Mouse (Mus musculus): ENCODE measurements at regions not wholly inside any gene's neighbourhood (a gene's known extent, or its start where the extent isn't known, plus 50 kb on each side); places are given as distances from the start of the nearest gene placed in this dataset.

DNA sequence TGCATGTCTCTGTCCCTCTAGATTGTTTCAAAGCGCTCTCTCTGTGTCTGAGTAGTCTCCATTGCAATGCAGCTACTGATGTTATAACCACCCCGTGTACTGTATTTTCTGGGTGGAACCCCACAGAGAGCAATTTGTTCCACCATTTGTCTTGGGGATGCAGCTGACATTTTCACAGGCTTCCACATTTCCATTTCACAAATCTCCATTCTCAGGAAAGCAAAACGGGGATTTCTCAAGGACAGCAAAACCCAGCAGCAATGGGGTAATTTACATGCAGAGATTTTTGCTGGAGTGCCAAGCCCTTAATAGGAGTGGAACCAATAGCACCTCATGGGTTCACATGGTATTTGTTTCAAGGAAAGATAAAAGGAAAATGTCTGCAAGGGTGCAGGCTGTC lies 412.5 kb upstream of the Rgma start:
- ATAC-seq (replicated peaks; ENCODE audit: insufficient number of reproducible peaks, low FRiP score, low TSS enrichment, poor library complexity, severe bottlenecking): no peak

DNA sequence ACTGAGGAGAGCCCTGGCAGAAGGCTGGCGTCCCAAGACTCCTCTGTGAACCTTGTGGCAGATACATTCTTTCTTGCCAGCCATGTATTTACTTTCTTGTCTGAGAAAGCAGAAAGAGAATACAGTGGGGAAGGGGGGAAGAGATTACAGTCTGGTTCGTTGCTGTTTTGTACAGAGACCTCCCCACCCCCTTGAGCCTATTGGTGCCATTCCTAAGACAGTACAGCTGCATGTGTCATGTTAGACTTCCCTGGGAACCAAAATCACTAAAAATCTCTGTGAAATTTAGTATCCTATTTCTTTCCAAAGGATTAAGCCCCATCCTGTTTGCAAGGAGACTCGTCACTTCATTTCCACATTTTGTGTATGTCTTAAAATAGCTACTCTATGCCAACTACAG lies 411.4 kb upstream of the Rgma start:
- ATAC-seq (replicated peaks; ENCODE audit: insufficient number of reproducible peaks, low FRiP score, low TSS enrichment, poor library complexity, severe bottlenecking): no peak

DNA sequence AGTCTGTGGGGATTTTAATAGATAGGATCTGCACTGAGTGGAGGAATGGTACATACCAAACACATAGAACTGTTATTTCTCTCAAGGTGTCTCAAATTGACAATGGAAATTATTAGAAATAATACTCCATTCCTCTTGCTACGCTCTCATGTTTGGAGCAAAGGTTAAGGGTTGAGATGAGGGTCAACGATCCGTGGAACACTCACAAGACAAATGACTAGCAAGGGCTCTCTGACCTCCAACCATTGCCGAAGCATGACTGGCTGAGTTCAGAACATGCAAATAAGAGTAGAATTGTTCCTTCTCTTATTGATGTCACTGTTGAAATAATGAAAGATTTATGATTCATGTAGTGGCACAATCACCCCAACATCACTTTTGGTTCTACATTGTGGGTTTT lies 407.1 kb upstream of the Rgma start:
- ATAC-seq (replicated peaks; ENCODE audit: insufficient number of reproducible peaks, low FRiP score, low TSS enrichment, poor library complexity, severe bottlenecking): no peak

DNA sequence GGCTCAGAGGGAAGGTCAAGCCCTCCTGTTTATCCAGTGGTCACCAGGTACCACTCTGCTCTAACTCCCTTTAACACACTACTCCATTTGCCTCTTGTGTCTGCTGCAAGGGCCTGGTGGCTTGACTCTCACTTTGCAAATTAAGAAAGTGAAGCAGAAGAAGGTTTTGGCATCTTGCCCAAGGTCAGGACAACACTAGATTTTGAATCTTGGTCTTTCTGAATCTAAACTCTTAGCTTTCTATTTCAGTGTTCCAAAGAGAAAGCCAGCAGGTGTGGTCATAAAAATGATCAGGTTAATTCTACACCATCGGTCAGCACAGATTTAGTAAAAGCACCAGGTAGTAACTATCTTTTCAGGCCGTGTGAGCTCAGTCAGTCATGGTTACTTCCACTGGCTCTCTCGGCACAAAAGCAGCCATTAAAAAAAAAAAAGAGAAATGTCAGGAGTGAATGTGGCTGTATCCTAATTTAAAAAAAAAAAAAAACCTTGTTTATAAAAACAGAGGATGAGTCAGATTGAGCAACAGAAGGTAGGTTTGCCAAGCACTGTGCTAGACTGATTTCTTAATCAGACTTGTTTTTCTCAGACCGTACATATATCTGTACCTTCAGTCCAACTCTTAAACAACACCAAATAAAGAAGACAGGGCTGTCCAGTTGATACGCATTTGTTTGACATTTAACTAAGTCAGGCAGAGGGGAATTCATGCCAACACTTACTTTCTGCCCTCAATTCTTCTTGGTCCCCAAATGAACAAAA lies 403.6 kb upstream of the Rgma start:
- no peak for ATAC-seq (replicated peaks; ENCODE audit: insufficient number of reproducible peaks, low FRiP score, low TSS enrichment, poor library complexity, severe bottlenecking)

DNA sequence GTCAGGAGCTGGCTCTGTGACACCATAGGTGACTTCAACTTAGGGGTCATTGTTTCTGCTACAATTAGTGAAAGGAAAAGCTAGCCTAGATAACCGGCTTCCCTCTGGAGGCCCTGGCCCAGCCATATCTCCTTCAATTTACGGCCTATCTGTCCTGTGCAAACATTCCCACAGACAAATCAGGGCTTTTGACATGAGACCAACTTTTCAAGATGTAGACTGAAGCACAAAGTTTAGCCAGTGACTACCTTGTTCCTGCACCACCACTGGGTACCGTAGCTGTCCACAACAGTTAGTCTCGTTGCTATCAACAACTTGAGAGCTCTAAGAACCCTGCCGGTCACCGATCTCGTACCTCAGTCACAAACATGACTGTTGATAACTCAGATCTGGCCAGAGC lies 402.9 kb upstream of the Rgma start:
- ATAC-seq (replicated peaks; ENCODE audit: insufficient number of reproducible peaks, low FRiP score, low TSS enrichment, poor library complexity, severe bottlenecking): no peak

DNA sequence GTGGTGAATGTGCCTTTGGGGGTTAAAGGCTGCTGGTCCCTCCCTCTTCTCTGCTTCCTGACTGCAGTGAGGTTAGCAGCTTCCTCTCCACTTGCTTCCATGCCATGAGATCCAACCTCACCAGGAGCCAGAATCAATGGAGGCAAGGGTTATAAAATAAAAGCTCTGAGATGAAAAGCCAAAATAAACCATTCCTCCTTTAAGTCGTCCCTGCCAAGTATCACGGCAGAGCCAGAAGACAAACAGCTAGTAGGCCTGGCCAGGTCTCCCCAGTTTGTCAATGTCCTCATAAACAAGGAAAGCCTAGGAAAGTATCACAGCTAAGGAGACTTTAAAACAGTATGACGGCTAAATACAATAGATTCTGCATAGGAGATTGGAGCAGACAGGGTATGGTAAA lies 401.5 kb upstream of the Rgma start:
- no peak for ATAC-seq (replicated peaks; ENCODE audit: insufficient number of reproducible peaks, low FRiP score, low TSS enrichment, poor library complexity, severe bottlenecking)

GRCm38 (mm10) chr7:72974384-72974783 lies 400.9 kb upstream of the Rgma start:
- no peak for ATAC-seq (replicated peaks; ENCODE audit: insufficient number of reproducible peaks, low FRiP score, low TSS enrichment, poor library complexity, severe bottlenecking)

- ATAC-seq (replicated peaks; ENCODE audit: insufficient number of reproducible peaks, low FRiP score, low TSS enrichment, poor library complexity, severe bottlenecking): no peak
Measured at GRCm38 (mm10) chr7:72990559-72991429, 384.5 kb upstream of the Rgma start.

- ATAC-seq (replicated peaks; ENCODE audit: insufficient number of reproducible peaks, low FRiP score, low TSS enrichment, poor library complexity, severe bottlenecking): no peak
Measured at GRCm38 (mm10) chr7:72998374-72998773, 376.9 kb upstream of the Rgma start.

DNA sequence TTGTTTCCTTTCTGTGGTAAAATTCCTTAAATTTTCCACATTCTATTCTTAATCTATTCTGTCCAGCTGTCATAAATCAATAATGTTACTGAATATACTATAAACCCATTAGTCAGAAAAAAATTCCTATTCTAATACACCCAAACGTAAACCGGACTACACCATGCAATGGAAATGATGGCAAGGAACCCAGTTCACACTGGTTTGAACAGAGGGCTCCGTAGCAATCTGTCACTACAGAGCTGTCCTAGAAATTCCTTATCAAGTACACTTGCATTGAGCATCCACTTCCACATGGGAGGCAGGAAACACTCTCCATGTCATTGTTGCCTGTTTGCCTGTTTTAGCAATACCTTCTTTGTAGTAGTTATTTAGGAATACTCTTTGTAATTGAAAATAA lies 356.2 kb upstream of the Rgma start:
- ATAC-seq (replicated peaks; ENCODE audit: insufficient number of reproducible peaks, low FRiP score, low TSS enrichment, poor library complexity, severe bottlenecking): no peak

DNA sequence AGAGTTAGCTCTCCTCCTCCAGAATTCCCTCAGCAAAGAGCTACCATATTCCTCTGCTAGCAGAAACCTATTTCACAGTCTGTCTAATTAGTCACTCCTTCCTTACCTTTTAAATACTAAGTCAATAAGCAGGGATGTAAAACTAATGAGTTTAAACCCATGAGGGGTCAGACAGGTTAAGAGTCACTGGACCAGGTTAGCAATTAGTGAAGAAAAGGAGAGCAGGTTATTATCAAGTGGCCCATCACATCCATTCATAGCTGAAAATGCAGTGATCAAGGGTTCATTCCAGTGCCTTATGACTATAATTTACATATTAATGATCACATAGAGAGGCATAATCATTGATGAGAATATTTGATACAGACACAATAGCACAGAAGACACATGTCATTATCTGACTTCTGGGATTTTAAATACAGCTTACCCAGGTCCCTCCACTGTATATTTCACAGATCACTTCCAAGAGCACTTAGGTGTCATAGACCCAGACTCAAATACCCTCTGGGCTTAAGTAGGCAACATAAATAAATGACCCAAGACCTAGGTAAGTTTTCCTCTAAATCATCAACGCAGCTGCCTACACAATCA lies 355.4 kb upstream of the Rgma start:
- ATAC-seq (replicated peaks; ENCODE audit: insufficient number of reproducible peaks, low FRiP score, low TSS enrichment, poor library complexity, severe bottlenecking): no peak

DNA sequence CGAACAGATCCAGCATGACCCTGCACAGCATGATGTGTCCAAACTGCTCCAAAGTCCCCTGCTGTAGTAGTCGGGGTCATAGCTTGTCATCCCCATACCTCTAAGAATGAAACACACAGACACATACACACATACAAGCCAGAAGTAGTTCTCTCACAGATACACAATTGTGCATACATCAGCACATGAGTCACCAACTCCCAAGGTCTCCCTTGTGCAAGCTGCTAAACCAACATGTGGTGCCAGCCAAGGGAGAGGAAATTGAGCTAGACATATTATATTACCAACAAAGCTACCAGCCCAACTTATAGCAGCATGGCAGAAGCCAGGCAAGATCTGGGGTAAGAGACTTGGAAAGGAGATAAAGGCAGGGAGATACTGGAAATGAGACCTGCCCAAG lies 353.5 kb upstream of the Rgma start:
- no peak for ATAC-seq (replicated peaks; ENCODE audit: insufficient number of reproducible peaks, low FRiP score, low TSS enrichment, poor library complexity, severe bottlenecking)

DNA sequence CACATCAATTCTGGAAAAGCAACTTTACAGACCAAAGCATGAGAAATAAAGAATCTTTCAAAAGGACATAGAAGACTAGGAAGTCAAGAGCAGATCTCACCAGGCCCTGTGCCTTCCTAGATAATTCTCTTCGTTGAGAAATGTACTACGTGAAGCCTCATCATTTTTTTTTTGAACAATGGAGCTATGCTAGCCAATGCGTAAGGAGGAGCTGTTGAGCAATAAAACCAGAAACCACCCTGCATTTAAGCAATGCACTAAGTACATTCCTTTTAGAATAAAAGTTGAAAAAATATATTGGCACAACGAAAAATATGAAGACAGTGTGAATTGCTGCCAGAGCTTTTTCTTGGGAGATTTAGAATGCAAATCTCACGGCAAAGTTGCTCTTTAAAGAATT lies 349.7 kb upstream of the Rgma start:
- ATAC-seq (replicated peaks; ENCODE audit: insufficient number of reproducible peaks, low FRiP score, low TSS enrichment, poor library complexity, severe bottlenecking): no peak

- ATAC-seq (replicated peaks; ENCODE audit: insufficient number of reproducible peaks, low FRiP score, low TSS enrichment, poor library complexity, severe bottlenecking): no peak
Measured at GRCm38 (mm10) chr7:73028952-73029351, 346.4 kb upstream of the Rgma start.

DNA sequence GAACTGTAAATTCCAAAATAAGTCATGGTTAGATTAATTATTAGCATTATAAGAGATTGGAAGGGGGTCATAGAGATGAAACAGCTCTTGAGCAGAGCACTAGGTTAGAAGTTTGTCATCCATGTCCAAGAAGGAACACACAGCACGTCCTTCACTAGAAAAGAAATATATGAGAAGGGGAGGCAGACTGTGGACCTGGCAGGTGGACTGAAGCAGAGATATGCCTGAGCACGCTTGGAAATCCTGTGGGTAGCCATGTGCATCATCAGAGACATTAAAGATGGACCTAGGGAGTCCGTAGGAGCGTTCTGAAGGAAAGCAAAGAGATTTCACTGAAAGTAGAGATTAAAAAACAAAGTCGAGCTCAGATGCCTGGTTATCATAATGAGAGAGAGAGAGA lies 343.9 kb upstream of the Rgma start:
- ATAC-seq (replicated peaks; ENCODE audit: insufficient number of reproducible peaks, low FRiP score, low TSS enrichment, poor library complexity, severe bottlenecking): no peak

- no peak for ATAC-seq (replicated peaks; ENCODE audit: insufficient number of reproducible peaks, low FRiP score, low TSS enrichment, poor library complexity, severe bottlenecking)
Measured at GRCm38 (mm10) chr7:73032316-73032980, 342.9 kb upstream of the Rgma start.

DNA sequence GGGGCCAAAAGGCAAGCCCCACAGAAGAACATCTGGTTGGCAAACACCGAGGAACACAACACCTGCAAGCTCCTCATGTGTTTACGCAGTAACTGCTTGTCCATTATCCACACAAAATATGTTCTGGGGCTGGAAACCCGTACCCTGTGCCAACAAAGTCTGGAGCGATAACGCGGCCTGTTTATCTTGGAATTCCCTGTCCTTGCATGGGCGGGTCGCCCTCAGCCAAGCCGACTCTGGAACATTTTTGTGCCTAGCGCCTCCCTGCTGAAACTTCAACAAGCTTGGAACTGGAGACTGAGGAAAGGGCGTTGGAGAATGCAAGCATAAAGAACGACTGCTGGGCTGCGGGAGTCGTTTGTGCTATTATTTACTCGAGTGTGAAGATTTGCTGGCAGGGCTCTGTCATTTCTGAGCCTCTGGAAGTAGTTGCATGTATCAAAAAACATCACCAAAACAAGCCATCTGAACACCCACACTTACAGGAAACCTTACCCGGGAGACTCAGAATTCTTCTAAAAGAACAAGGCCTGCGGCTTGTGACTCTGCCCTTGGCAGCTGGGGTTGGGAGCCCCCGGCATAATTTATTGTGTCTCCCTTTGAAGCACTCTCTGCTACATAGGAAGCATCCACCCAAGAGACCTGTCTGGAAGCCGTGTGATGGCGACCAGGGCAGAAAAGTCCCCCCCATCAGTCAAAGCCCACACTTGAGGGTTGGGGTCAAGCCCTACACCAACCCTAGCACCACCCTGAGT lies 338.3 kb upstream of the Rgma start:
- ATAC-seq (replicated peaks; ENCODE audit: insufficient number of reproducible peaks, low FRiP score, low TSS enrichment, poor library complexity, severe bottlenecking): no peak

- no peak for ATAC-seq (replicated peaks; ENCODE audit: insufficient number of reproducible peaks, low FRiP score, low TSS enrichment, poor library complexity, severe bottlenecking)
Measured at GRCm38 (mm10) chr7:73037638-73038037, 337.7 kb upstream of the Rgma start.

DNA sequence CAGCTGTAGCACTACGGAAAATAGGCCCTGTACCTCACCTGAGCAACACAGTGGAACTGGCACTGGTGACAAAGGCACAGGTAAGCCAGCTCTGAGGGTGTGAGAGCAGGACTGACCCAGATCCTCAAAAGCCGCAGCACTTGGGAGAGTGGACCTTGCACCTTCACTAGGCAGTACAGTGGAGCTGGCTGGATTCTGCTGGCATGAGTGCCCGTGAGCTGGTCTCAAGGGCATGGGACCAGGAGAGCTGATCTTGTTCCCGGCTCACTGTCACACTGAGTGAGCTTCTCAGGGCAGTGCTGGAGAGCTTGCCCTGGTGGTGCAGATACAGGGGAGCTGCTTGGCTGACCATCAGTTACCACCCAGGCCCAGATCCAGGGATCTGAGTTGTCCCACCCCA lies 335.4 kb upstream of the Rgma start:
- no peak for ATAC-seq (replicated peaks; ENCODE audit: insufficient number of reproducible peaks, low FRiP score, low TSS enrichment, poor library complexity, severe bottlenecking)
